Mouse (Mus musculus) thymus, adult 2 months (tissue): ENCODE measurements at regions not wholly inside any gene's neighbourhood (a gene's known extent, or its start where the extent isn't known, plus 50 kb on each side); places are given as distances from the start of the nearest gene placed in this dataset.

Experiments
- CTCF ChIP-seq: fragments of 200-500 bp; IDR thresholded peaks from 2 replicates; pipeline ENCODE4 v1.5.1; 2012; ENCODE audit warnings: mild to moderate bottlenecking, control low read depth, low read length, moderate library complexity, borderline replicate concordance; ENCODE audit not compliant: control insufficient read depth, poor library complexity, insufficient read depth; ENCODE audit errors: extremely low read depth
- POLR2A ChIP-seq: fragments of 200-500 bp; IDR thresholded peaks from 2 replicates; pipeline ENCODE4 v1.6.1; 2012; ENCODE audit warnings: mild to moderate bottlenecking, low read length, control low read depth, moderate library complexity; ENCODE audit not compliant: control insufficient read depth, poor library complexity, insufficient read depth; ENCODE audit errors: extremely low read depth

GRCm38 (mm10) chr8:78046691-78047090 lies 166.4 kb upstream of the Ttc29 start:
- TF ChIP-seq CTCF (no peak), POLR2A (no peak)
